Mouse (Mus musculus) left cerebral cortex, adult 9 months (tissue): ENCODE data around the gene Kcmf1.
A peak's percentile ranks its signal among the peaks of the same experiment; 100 is the strongest.
"Not testable (repeated sequence)": the region's sequence is repeated elsewhere in the genome, so short reads cannot be mapped to it uniquely, and the experiment has no call there.

Experiments used
- DNase-seq, 2 experiments: peaks; one replicate each; pipeline ENCODE4 v3.0.0; 2022; ENCODE audit warnings: low spot score in 2 of 2

Kcmf1 gene

GRCm38 (mm10) chr6:72841986-72842502 is 57.7 kb downstream of the Kcmf1 start:
- no peak for DNase-seq

- DNase-seq, result no peak
Measured at GRCm38 (mm10) chr6:72840867-72841780, 58.7 kb downstream of the Kcmf1 start.

GRCm38 (mm10) chr6:72837756-72838155 is 62.0 kb downstream of the Kcmf1 start:
- DNase-seq, result no peak

- no peak for DNase-seq
Measured at GRCm38 (mm10) chr6:72834518-72834917, 65.3 kb downstream of the Kcmf1 start.

GRCm38 (mm10) chr6:72831858-72832257 is 67.9 kb downstream of the Kcmf1 start:
- no peak for DNase-seq

- peak in 1 of 2 experiments; percentile 56 for DNase-seq
Measured at GRCm38 (mm10) chr6:72831276-72831675, 68.5 kb downstream of the Kcmf1 start.

- DNase-seq, result no peak
Measured at GRCm38 (mm10) chr6:72828857-72829256, 70.9 kb downstream of the Kcmf1 start.

- DNase-seq, result not testable (repeated sequence)
Measured at GRCm38 (mm10) chr6:72828037-72828436, 71.7 kb downstream of the Kcmf1 start.

GRCm38 (mm10) chr6:72825762-72826161 is 74.0 kb downstream of the Kcmf1 start:
- no peak for DNase-seq

- no peak for DNase-seq
Measured at GRCm38 (mm10) chr6:72824971-72825737, 74.6 kb downstream of the Kcmf1 start.

- DNase-seq, result no peak
Measured at GRCm38 (mm10) chr6:72813456-72813855, 86.3 kb downstream of the Kcmf1 start.

- no peak for DNase-seq
Measured at GRCm38 (mm10) chr6:72810248-72810647, 89.5 kb downstream of the Kcmf1 start.

GRCm38 (mm10) chr6:72809522-72810149 is 90.1 kb downstream of the Kcmf1 start:
- no peak for DNase-seq

- no peak for DNase-seq
Measured at GRCm38 (mm10) chr6:72808342-72808741, 91.4 kb downstream of the Kcmf1 start.

- DNase-seq, result no peak
Measured at GRCm38 (mm10) chr6:72803669-72804068, 96.1 kb downstream of the Kcmf1 start.

- DNase-seq, result no peak
Measured at GRCm38 (mm10) chr6:72802119-72802518, 97.7 kb downstream of the Kcmf1 start.

- no peak for DNase-seq
Measured at GRCm38 (mm10) chr6:72800641-72801040, 99.1 kb downstream of the Kcmf1 start.

- DNase-seq, result no peak
Measured at GRCm38 (mm10) chr6:72797763-72798162, 102.0 kb downstream of the Kcmf1 start.

GRCm38 (mm10) chr6:72795444-72795843 is 104.3 kb downstream of the Kcmf1 start:
- DNase-seq, result no peak

- DNase-seq, result no peak
Measured at GRCm38 (mm10) chr6:72794870-72795269, 104.9 kb downstream of the Kcmf1 start.

- DNase-seq, result no peak
Measured at GRCm38 (mm10) chr6:72792641-72793040, 107.1 kb downstream of the Kcmf1 start.
